Mouse (Mus musculus): ENCODE data around the gene Taf15. TPM values are rescaled to one million over a fixed set of nuclear protein-coding genes. Genes with fewer than 3 reads are reported as not detected.

The Taf15 gene
- polyA plus RNA-seq, 1 experiment, result 13.8 TPM

DNA sequence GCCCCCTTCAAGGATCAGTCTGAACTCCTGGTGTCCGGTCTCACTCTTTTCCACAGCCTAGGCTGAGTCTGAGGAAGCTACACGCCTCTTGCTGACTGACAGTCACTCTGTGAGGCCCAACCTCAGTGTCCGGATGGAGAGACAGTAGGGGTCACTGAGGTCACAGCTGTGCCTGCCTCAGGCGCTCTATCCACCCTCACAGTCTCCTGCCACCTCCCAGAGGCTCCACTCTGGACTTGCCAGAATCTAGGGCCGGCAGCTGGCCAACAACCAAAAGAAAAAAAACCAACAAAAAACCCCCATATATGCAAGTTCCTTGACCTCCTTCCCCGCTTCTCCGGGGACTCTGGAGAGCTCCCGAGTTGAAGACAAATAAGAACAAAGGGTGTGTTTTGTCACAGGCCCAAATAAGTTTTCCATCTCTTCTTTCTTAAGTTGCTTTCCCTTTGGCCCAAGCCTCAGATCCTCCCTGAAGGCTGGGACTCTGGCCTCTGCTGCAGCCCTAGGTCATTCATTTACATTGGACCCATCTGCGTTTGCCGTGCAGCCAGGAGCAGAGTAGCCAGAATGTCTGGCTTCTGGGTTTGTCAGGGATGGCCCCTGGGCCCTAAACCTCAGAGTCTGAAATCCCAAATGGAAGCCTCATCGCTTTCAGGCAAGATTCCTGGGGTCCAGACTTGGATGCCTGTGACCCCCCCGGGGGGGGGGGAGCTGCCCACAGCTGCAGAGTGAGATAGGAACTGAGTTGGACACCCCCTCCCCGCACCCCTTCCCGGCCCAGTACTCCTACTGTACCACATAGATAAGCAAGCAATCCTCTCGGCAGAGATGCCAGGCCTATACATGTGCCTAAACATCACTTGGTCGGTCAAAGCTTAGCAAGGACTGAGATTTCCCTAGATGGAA is 24.6 kb upstream of the Taf15 start:
- Histone ChIP-seq H3K27me3 (replicated peaks; ENCODE audit: control insufficient read depth, insufficient read depth, low read length) (no peaks in the 10 kb centered on the region), H3K27ac (ENCODE audit: insufficient read depth, low read depth, low read length) (peak overlapping the region; percentile 10; the same call in 1 of the 2 replicates), H3K4me1 (ENCODE audit: control insufficient read depth, insufficient read depth, low read length) (peaks cover 9% of the 10 kb centered on the region; the same call in 1 of the 2 replicates), H3K4me3 (ENCODE audit: insufficient read depth, low read depth, low read length) (no peak overlapping the region), H3K36me3 (ENCODE audit: control insufficient read depth, insufficient read depth, low read length) (no peaks in the 10 kb centered on the region)
- TF ChIP-seq POLR2A (IDR thresholded peaks at IDR 0.05; ENCODE audit: low read depth, low read length), result no peak
- TF ChIP-seq CTCF (conservative IDR thresholded peaks at IDR 0.05; ENCODE audit: insufficient read depth, insufficient read length, low read depth, low read length), result no peak
- 48% methylated on average over 16 of the region's 16 CpGs for WGBS
- peak; percentile 63 for DNase-seq

DNA sequence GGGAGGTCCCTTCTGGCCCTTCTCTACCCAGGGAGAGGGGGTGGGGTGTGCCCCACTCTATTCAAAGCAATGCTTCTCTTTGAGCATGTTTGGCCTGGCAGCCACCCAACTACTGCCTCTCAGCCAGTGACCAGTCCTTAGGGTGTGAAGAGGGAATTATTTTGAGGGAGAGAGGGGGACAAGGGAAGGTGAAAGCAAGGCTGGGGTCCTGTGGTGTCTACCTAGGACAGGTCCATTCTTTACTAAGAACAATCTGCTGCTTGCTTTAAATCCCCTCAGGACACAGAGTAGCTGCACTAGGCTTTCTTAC is 24.0 kb upstream of the Taf15 start:
- H3K36me3 ChIP-seq (ENCODE audit: control insufficient read depth, insufficient read depth, low read length), result no peaks in the 10 kb centered on the region
- H3K4me1 ChIP-seq (ENCODE audit: control insufficient read depth, insufficient read depth, low read length), result peaks cover 9% of the 10 kb centered on the region; the same call in 1 of the 2 replicates
- TF ChIP-seq POLR2A (IDR thresholded peaks at IDR 0.05; ENCODE audit: low read depth, low read length) (no peak), CTCF (conservative IDR thresholded peaks at IDR 0.05; ENCODE audit: insufficient read depth, insufficient read length, low read depth, low read length) (no peak)
- no peaks in the 10 kb centered on the region for H3K27me3 ChIP-seq (replicated peaks; ENCODE audit: control insufficient read depth, insufficient read depth, low read length)
- DNase-seq, result peak; percentile 53
- H3K4me3 ChIP-seq (ENCODE audit: insufficient read depth, low read depth, low read length), result no peak overlapping the region
- no peak overlapping the region for H3K27ac ChIP-seq (ENCODE audit: insufficient read depth, low read depth, low read length)

DNA sequence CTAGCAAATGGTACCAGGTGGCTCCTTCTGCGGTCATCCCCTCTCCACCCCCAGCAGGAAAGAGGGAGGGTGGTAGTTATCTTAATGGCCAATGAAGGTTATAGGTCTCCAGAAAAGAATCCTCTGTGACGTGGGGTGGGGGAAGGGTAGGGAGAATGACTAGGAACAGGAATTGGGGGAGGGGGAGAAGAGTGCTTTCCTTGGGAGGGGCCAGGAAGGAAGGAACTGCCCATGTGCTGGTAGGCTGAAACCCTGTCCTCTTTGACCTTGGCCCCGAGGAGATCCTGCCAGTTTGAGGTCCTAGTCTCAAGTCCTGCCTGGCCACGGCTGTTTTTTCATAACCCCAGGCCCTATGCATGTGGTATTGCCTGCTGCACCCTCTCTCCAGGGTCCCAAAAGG is 23.6 kb upstream of the Taf15 start:
- no peak for DNase-seq
- Histone ChIP-seq H3K4me1 (ENCODE audit: control insufficient read depth, insufficient read depth, low read length) (peaks cover 9% of the 10 kb centered on the region; the same call in 1 of the 2 replicates), H3K36me3 (ENCODE audit: control insufficient read depth, insufficient read depth, low read length) (no peaks in the 10 kb centered on the region), H3K4me3 (ENCODE audit: insufficient read depth, low read depth, low read length) (no peak overlapping the region), H3K27ac (ENCODE audit: insufficient read depth, low read depth, low read length) (no peak overlapping the region), H3K27me3 (replicated peaks; ENCODE audit: control insufficient read depth, insufficient read depth, low read length) (no peaks in the 10 kb centered on the region)
- TF ChIP-seq CTCF (conservative IDR thresholded peaks at IDR 0.05; ENCODE audit: insufficient read depth, insufficient read length, low read depth, low read length) (no peak), POLR2A (IDR thresholded peaks at IDR 0.05; ENCODE audit: low read depth, low read length) (no peak)
- 28% methylated on average over 4 of the region's 4 CpGs for WGBS

DNA sequence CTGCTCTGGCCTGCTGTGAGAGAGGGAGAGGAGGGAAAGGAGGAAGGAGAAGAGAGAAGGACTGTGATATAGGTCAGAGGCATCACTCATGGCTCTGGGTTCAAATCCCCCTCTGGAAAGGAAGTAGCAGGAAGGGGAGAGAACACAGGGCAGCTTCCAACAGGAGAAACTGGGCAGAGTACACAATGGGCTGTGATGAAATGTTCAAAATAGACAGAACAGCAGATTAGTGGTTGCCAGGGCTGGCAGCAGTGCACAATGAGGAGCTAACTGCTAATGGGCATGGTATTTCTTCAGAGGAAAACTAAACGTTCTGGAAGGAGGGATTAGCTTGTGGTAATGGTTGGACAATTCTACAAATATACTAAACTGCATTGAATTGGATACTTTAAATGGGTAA is 22.3 kb upstream of the Taf15 start:
- 43% methylated on average over 1 of the region's 1 CpGs for WGBS
- TF ChIP-seq POLR2A (IDR thresholded peaks at IDR 0.05; ENCODE audit: low read depth, low read length) (no peak), CTCF (conservative IDR thresholded peaks at IDR 0.05; ENCODE audit: insufficient read depth, insufficient read length, low read depth, low read length) (no peak)

DNA sequence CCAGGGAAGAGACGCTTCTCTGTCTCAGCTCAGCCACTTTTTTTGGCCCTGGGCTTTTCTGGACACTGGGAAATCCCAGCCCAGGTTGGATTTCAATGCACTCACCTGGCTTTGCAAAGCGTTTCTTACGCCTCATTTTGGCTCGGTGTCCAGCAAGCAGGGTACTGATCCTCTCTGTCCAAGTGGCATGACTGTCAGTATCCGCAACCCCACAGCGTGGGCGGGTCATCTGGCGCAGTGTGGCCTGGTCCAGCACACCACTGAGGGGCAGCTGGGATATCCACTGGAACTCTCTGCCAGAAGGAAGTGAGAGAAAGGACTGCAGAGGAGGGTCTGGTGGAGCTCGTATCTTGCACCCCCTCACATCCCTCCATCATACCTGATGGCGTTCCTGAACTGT is 21.6 kb upstream of the Taf15 start:
- H3K4me3 ChIP-seq (ENCODE audit: insufficient read depth, low read depth, low read length), result no peak overlapping the region
- H3K4me1 ChIP-seq (ENCODE audit: control insufficient read depth, insufficient read depth, low read length), result peaks cover 9% of the 10 kb centered on the region; the same call in 1 of the 2 replicates
- no peak for TF ChIP-seq POLR2A (IDR thresholded peaks at IDR 0.05; ENCODE audit: low read depth, low read length)
- TF ChIP-seq CTCF (conservative IDR thresholded peaks at IDR 0.05; ENCODE audit: insufficient read depth, insufficient read length, low read depth, low read length), result no peak
- H3K27me3 ChIP-seq (replicated peaks; ENCODE audit: control insufficient read depth, insufficient read depth, low read length), result no peaks in the 10 kb centered on the region
- DNase-seq, result no peak
- 92% methylated on average over 10 of the region's 10 CpGs for WGBS
- H3K36me3 ChIP-seq (ENCODE audit: control insufficient read depth, insufficient read depth, low read length), result no peaks in the 10 kb centered on the region
- H3K27ac ChIP-seq (ENCODE audit: insufficient read depth, low read depth, low read length), result no peak overlapping the region

More for the DNA sequence above, 22.3 kb upstream of the Taf15 start:
- Histone ChIP-seq H3K36me3 (ENCODE audit: control insufficient read depth, insufficient read depth, low read length) (no peaks in the 10 kb centered on the region), H3K27me3 (replicated peaks; ENCODE audit: control insufficient read depth, insufficient read depth, low read length) (no peaks in the 10 kb centered on the region), H3K27ac (ENCODE audit: insufficient read depth, low read depth, low read length) (no peak overlapping the region), H3K4me1 (ENCODE audit: control insufficient read depth, insufficient read depth, low read length) (peaks cover 9% of the 10 kb centered on the region; the same call in 1 of the 2 replicates), H3K4me3 (ENCODE audit: insufficient read depth, low read depth, low read length) (no peak overlapping the region)
- no peak for DNase-seq

DNA sequence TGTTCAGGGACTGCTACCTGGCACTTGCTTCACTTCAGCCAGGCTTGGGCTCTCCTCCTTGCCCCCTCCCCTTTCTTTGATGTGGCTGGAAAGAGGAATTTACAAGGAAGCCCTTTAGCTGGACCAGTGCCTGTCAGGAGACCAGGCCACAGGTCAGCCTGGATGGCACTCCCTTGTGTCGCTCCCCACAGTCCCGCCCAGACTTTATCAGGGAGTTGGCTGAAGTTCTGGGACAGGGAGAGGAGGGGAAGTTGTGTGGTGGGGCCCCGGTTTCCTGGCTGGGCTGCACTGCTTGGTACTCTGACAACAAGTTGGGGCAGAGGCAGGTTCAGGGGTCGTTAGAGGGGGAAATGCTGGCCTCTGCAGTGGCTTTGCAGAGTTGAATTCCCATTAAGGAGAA is 18.3 kb upstream of the Taf15 start:
- Histone ChIP-seq H3K27ac (ENCODE audit: insufficient read depth, low read depth, low read length) (no peak overlapping the region), H3K4me1 (ENCODE audit: control insufficient read depth, insufficient read depth, low read length) (peaks cover under 1% of the 10 kb centered on the region; the same call in 1 of the 2 replicates), H3K27me3 (replicated peaks; ENCODE audit: control insufficient read depth, insufficient read depth, low read length) (no peaks in the 10 kb centered on the region), H3K4me3 (ENCODE audit: insufficient read depth, low read depth, low read length) (no peak overlapping the region), H3K36me3 (ENCODE audit: control insufficient read depth, insufficient read depth, low read length) (no peaks in the 10 kb centered on the region)
- peak; percentile 68 for DNase-seq
- TF ChIP-seq CTCF (conservative IDR thresholded peaks at IDR 0.05; ENCODE audit: insufficient read depth, insufficient read length, low read depth, low read length), result no peak
- no peak for TF ChIP-seq POLR2A (IDR thresholded peaks at IDR 0.05; ENCODE audit: low read depth, low read length)
- 28% methylated on average over 4 of the region's 4 CpGs for WGBS

DNA sequence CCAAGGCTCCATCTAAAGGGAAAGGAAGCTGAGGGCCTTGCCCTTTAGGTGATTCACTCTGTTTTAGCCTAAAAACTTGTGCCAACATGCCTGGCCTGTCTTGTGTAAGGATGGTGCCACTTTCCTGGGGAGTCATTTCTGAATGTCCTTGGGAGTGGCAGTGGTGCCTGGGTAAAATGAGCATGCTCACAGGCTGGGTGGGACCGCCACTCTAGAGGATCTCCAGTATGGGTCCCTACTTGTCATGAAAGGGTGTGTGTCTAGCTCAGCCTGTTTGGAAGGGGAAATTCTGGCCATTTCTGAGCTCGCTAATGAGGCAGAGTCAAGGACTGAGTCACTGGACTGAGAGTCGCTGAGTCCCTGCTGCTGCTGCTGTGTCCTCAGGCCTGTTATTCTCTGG is 17.3 kb upstream of the Taf15 start:
- no peaks in the 10 kb centered on the region for H3K36me3 ChIP-seq (ENCODE audit: control insufficient read depth, insufficient read depth, low read length)
- no peak overlapping the region for H3K27ac ChIP-seq (ENCODE audit: insufficient read depth, low read depth, low read length)
- no peak overlapping the region for H3K4me3 ChIP-seq (ENCODE audit: insufficient read depth, low read depth, low read length)
- no peaks in the 10 kb centered on the region for H3K27me3 ChIP-seq (replicated peaks; ENCODE audit: control insufficient read depth, insufficient read depth, low read length)
- 83% methylated on average over 3 of the region's 3 CpGs for WGBS
- no peak for DNase-seq
- TF ChIP-seq CTCF (conservative IDR thresholded peaks at IDR 0.05; ENCODE audit: insufficient read depth, insufficient read length, low read depth, low read length) (no peak), POLR2A (IDR thresholded peaks at IDR 0.05; ENCODE audit: low read depth, low read length) (no peak)
- H3K4me1 ChIP-seq (ENCODE audit: control insufficient read depth, insufficient read depth, low read length), result no peaks in the 10 kb centered on the region

Measured in kidney, adult 2 months (tissue).